Mouse (Mus musculus) thymus, adult 2 months (tissue): ENCODE results near the gene 1810024B03Rik. TPM values are rescaled to one million over a fixed set of nuclear protein-coding genes. Genes with fewer than 3 reads are reported as not detected.
A peak's percentile ranks its signal among the peaks of the same experiment; 100 is the strongest.
"Not testable (repeated sequence)": the region's sequence is repeated elsewhere in the genome, so short reads cannot be mapped to it uniquely, and the experiment has no call there.

ENCODE experiments used
- DNase-seq: peaks from one replicate; pipeline ENCODE4 v3.0.0; 2021
- H3K27ac ChIP-seq: fragments of 200-500 bp; 2 replicates; pipeline ENCODE4 v1.5.1; 2012; ENCODE audit warnings: low read length, control low read depth; ENCODE audit not compliant: control insufficient read depth, insufficient read depth
- H3K27me3 ChIP-seq: fragments of 200-500 bp; 2 replicates; pipeline ENCODE4 v1.6.1; 2012; ENCODE audit warnings: mild to moderate bottlenecking, low read length, moderate library complexity, mixed read lengths; ENCODE audit not compliant: control insufficient read depth, insufficient read depth
- H3K36me3 ChIP-seq: fragments of 200-500 bp; 2 replicates; pipeline ENCODE4 v1.6.1; 2012; ENCODE audit warnings: mild to moderate bottlenecking, low read length, moderate library complexity; ENCODE audit not compliant: control insufficient read depth, insufficient read depth
- H3K4me1 ChIP-seq: fragments of 200-500 bp; replicated peaks from 2 replicates; pipeline ENCODE4 v1.6.1; 2012; ENCODE audit warnings: low read length; ENCODE audit not compliant: control insufficient read depth, insufficient read depth
- H3K4me3 ChIP-seq: fragments of 200-500 bp; 2 replicates; pipeline ENCODE4 v1.5.1; 2012; ENCODE audit warnings: mild to moderate bottlenecking, low read length, control low read depth, moderate library complexity; ENCODE audit not compliant: control insufficient read depth, insufficient read depth
- CTCF ChIP-seq: fragments of 200-500 bp; IDR thresholded peaks from 2 replicates; pipeline ENCODE4 v1.5.1; 2012; ENCODE audit warnings: mild to moderate bottlenecking, control low read depth, low read length, moderate library complexity, borderline replicate concordance; ENCODE audit not compliant: control insufficient read depth, poor library complexity, insufficient read depth; ENCODE audit errors: extremely low read depth
- POLR2A ChIP-seq: fragments of 200-500 bp; IDR thresholded peaks from 2 replicates; pipeline ENCODE4 v1.6.1; 2012; ENCODE audit warnings: mild to moderate bottlenecking, low read length, control low read depth, moderate library complexity; ENCODE audit not compliant: control insufficient read depth, poor library complexity, insufficient read depth; ENCODE audit errors: extremely low read depth
- WGBS: fragments of 180-500 bp; shearing (Covaris S2); methylation state at CpG from one replicate; pipeline ENCODE4 v1.1.7; 2018; 5-methylcytosine and 5-hydroxymethylcytosine counted together
- polyA plus RNA-seq: library from polyadenylated mRNA; depleted of rRNA; stranded (reverse); fragments of >200 nt; gene quantifications from 2 replicates; pipeline ENCODE4 v1.2.3, GENCODE M21; 2012

1810024B03Rik gene
- polyA plus RNA-seq, 1 experiment: 1.3 TPM

- no peaks in the 10 kb centered on the region for H3K36me3 ChIP-seq
- H3K4me1 ChIP-seq: 0 out of 2 replicates have a peak, but pooled peaks cover 3% of the 10 kb centered on the region
- TF ChIP-seq POLR2A: no peak
- no peak for TF ChIP-seq CTCF
- H3K27ac ChIP-seq: peak overlapping the region; percentile 87
- DNase-seq: peak; percentile 69
- no peaks in the 10 kb centered on the region for H3K27me3 ChIP-seq
- WGBS: 6% methylated on average over 17 of the region's 17 CpGs
- peak overlapping the region; percentile 65 for H3K4me3 ChIP-seq
Measured at GRCm38 (mm10) chr2:127182598-127183381, 25.3 kb downstream of the 1810024B03Rik start.

GRCm38 (mm10) chr2:127166261-127166660 lies 41.8 kb downstream of the 1810024B03Rik start:
- not testable (repeated sequence) for H3K27ac ChIP-seq, H3K4me3 ChIP-seq, H3K27me3 ChIP-seq, H3K36me3 ChIP-seq, H3K4me1 ChIP-seq
- peak; percentile 21 for DNase-seq
- 15% methylated on average over 1 of the region's 1 CpGs for WGBS

GRCm38 (mm10) chr2:127165675-127166074 lies 42.4 kb downstream of the 1810024B03Rik start:
- H3K36me3 ChIP-seq: no peaks in the 10 kb centered on the region
- TF ChIP-seq POLR2A (no peak), CTCF (no peak)
- WGBS: 68% methylated on average over 4 of the region's 4 CpGs

GRCm38 (mm10) chr2:127145699-127146098 lies 62.4 kb downstream of the 1810024B03Rik start:
- peaks cover 13% of the 10 kb centered on the region for H3K4me1 ChIP-seq
- 93% methylated on average over 3 of the region's 3 CpGs for WGBS
- TF ChIP-seq POLR2A: no peak
- TF ChIP-seq CTCF: no peak
- no peak overlapping the region for H3K27ac ChIP-seq
- DNase-seq: no peak
- no peaks in the 10 kb centered on the region for H3K27me3 ChIP-seq
- no peaks in the 10 kb centered on the region for H3K36me3 ChIP-seq
- no peak overlapping the region for H3K4me3 ChIP-seq

More at GRCm38 (mm10) chr2:127165675-127166074, 42.4 kb downstream of the 1810024B03Rik start:
- no peak for DNase-seq
- Histone ChIP-seq H3K27me3 (no peaks in the 10 kb centered on the region), H3K4me3 (no peak overlapping the region), H3K27ac (no peak overlapping the region), H3K4me1 (no peaks in the 10 kb centered on the region)

GRCm38 (mm10) chr2:127143158-127144063 lies 64.7 kb downstream of the 1810024B03Rik start, which contains the start of gene Itpripl1:
Gene Itpripl1 (minus strand): TSS chr2:127143442.
- 5% methylated on average over 31 of the region's 31 CpGs for WGBS
- TF ChIP-seq CTCF (no peak), POLR2A (0 out of 2 replicates have a peak, but pooled peaks have one; percentile 51)
- DNase-seq: peak; percentile 77
- Histone ChIP-seq H3K27ac (peak within 1 kb of the TSS; percentile 22; the same call in 1 of the 2 replicates), H3K4me1 (peaks cover 15% of the 10 kb centered on the region), H3K4me3 (peak within 1 kb of the TSS; percentile 98), H3K36me3 (no peaks in the 10 kb centered on the region; the same call in 1 of the 2 replicates), H3K27me3 (no peaks in the 10 kb centered on the region)

- Histone ChIP-seq H3K4me3 (peak overlapping the region; percentile 98), H3K27ac (peak overlapping the region; percentile 22; the same call in 1 of the 2 replicates), H3K36me3 (no peaks in the 10 kb centered on the region; the same call in 1 of the 2 replicates), H3K4me1 (peaks cover 15% of the 10 kb centered on the region), H3K27me3 (no peaks in the 10 kb centered on the region)
- peak; percentile 9; the same call in 1 of the 2 replicates for TF ChIP-seq POLR2A
- no peak for TF ChIP-seq CTCF
- peak; percentile 20 for DNase-seq
- WGBS: 3% methylated on average over 6 of the region's 6 CpGs
Measured at GRCm38 (mm10) chr2:127142577-127143157, 65.4 kb downstream of the 1810024B03Rik start.
